Mouse (Mus musculus) midbrain, embryonic 13.5 days (tissue): Measurements from ENCODE around the gene Lmod2. TPM values are rescaled to one million over a fixed set of nuclear protein-coding genes. Genes with fewer than 3 reads are reported as not detected.

Experiments used
- ATAC-seq: fragments of 200-750 bp; cut with Nextera tagmentation; 2 replicates; pipeline ENCODE4 v1.8.0; 2017; ENCODE audit warnings: mild to moderate bottlenecking, moderate TSS enrichment, moderate library complexity
- H3K27ac ChIP-seq: fragments of 300-500 bp; sonication (generic); 2 replicates; pipeline ENCODE4 v1.5.1; 2015; ENCODE audit warnings: inconsistent platforms, mild to moderate bottlenecking, moderate library complexity
- H3K27me3 ChIP-seq: fragments of 300-500 bp; sonication (generic); 2 replicates; pipeline ENCODE4 v1.6.1; 2015; ENCODE audit warnings: mild to moderate bottlenecking, inconsistent platforms
- H3K36me3 ChIP-seq: fragments of 300-500 bp; sonication (generic); 2 replicates; pipeline ENCODE4 v1.6.1; 2015; ENCODE audit warnings: mild to moderate bottlenecking, inconsistent platforms
- H3K4me1 ChIP-seq: fragments of 300-500 bp; sonication (generic); replicated peaks from 2 replicates; pipeline ENCODE4 v1.6.1; 2015; ENCODE audit warnings: inconsistent platforms
- H3K4me2 ChIP-seq: fragments of 300-500 bp; sonication (generic); replicated peaks from 2 replicates; pipeline ENCODE4 v1.6.1; 2015; ENCODE audit warnings: moderate library complexity, mild to moderate bottlenecking, inconsistent platforms
- H3K4me3 ChIP-seq: fragments of 300-500 bp; sonication (generic); replicated peaks from 2 replicates; pipeline ENCODE4 v1.5.1; 2015; ENCODE audit warnings: mild to moderate bottlenecking, inconsistent platforms
- H3K9ac ChIP-seq: fragments of 300-500 bp; sonication (generic); replicated peaks from 2 replicates; pipeline ENCODE4 v1.6.1; 2015; ENCODE audit warnings: mild to moderate bottlenecking, inconsistent platforms
- H3K9me3 ChIP-seq: fragments of 300-500 bp; sonication (generic); 2 replicates; pipeline ENCODE4 v1.6.1; 2016; ENCODE audit warnings: mild to moderate bottlenecking, inconsistent platforms
- WGBS: fragments of 180-500 bp; shearing (Covaris S2); methylation state at CpG from one replicate; pipeline ENCODE4 v1.1.7; 2015; 5-methylcytosine and 5-hydroxymethylcytosine counted together
- polyA plus RNA-seq: library from polyadenylated mRNA; unstranded; fragments of >200 nt; fragmentation: Nextera tagmentation; extraction: Ambion mirVana; gene quantifications from 2 replicates; pipeline ENCODE4 v1.2.1, GENCODE M21; 2015

The Lmod2 gene
- polyA plus RNA-seq, 1 experiment from 2014 or later = not detected

DNA sequence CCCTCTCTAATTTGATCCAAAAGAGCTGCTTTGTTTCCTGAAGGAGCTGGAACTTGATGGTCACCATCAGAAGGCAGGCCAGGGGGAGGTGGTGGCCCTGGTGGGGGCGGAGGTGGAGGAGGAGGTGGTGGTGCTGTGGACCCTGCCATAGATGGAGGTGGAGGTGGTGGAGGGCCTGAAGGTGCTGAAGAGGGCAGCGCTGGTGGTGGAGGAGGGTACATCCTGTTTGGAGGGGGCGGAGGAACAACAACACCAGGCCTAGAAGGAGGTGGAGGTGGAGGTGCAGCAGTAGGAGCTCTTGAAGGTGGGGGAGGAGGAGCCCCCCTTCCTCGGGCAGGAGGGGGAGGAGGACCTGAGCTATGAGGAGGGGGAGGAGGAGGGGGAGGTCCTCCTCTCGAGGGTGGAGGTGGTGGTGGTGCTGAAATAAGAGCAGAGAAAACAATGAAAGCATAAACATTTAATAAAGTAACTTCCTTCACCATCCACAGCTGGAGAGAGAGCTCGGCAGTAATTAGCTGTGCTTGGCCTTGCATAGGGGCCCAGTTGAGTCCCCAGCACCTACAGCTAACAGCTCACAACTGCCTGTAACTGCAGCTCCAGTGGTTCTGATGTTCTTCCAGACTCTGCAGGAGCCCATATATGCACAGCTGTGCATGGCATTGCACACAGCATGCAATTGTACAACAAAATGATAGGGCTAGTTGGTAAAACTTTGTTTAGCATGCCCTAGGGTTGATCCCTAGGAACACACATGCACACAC lies 21.9 kb downstream of the Lmod2 start:
- Histone ChIP-seq H3K4me2 (no peak overlapping the region), H3K27ac (no peak overlapping the region), H3K4me3 (no peak overlapping the region), H3K27me3 (no peaks in the 10 kb centered on the region), H3K9me3 (no peaks in the 10 kb centered on the region), H3K4me1 (no peaks in the 10 kb centered on the region), H3K9ac (no peak overlapping the region), H3K36me3 (peaks cover 50% of the 10 kb centered on the region)
- 78% methylated on average over 6 of the region's 6 CpGs for WGBS
- peak; percentile 58 for ATAC-seq

DNA sequence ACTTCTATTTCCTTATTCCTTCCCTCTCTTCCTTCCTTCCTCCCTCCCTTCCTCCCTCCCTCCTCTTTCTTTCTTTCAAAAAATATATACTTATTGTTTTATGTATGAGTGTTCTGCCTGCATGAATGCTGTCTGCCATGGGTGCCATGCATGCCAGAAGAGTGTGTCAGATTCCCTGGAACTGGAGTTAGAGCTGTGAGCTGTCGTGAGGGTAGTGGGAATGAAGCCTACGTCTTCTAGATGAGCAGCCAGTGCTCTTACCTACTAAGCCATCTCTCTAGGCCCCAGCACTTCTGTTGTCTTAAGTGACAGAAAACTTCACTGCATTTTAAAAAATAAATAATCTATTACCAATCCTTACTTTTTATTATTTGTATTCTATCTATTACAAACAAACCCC lies 23.4 kb downstream of the Lmod2 start:
- no peak for ATAC-seq
- H3K9me3 ChIP-seq = no peaks in the 10 kb centered on the region
- H3K36me3 ChIP-seq = peaks cover 46% of the 10 kb centered on the region
- H3K9ac ChIP-seq = no peak overlapping the region
- no peak overlapping the region for H3K27ac ChIP-seq
- H3K4me3 ChIP-seq = no peak overlapping the region
- no peak overlapping the region for H3K4me2 ChIP-seq
- WGBS = 91% methylated on average over 2 of the region's 2 CpGs
- H3K27me3 ChIP-seq = no peaks in the 10 kb centered on the region
- no peaks in the 10 kb centered on the region for H3K4me1 ChIP-seq

DNA sequence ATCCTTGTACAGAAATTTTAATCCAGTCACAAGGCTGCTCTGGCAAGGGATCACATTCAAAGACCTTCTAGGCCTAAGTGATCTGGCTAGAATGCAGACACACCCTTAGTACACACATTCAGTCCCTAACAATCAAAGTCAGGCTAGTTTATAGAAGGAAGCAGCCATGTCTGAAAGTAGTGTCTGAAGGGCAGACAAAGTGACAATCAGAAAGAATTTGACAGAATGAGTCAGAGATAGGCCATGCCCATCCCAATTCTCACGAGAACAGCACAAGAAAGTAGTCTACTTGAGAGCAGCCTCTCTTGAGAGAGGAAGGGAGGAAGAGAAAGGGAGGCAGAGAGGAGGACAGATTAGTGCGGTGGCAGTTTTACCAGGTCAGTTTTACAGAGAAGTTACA lies 24.5 kb downstream of the Lmod2 start:
- 84% methylated on average over 2 of the region's 2 CpGs for WGBS
- H3K36me3 ChIP-seq = peaks cover 38% of the 10 kb centered on the region
- no peak overlapping the region for H3K9ac ChIP-seq
- H3K4me2 ChIP-seq = no peak overlapping the region
- no peaks in the 10 kb centered on the region for H3K4me1 ChIP-seq
- no peak overlapping the region for H3K27ac ChIP-seq
- H3K4me3 ChIP-seq = no peak overlapping the region
- no peaks in the 10 kb centered on the region for H3K9me3 ChIP-seq
- H3K27me3 ChIP-seq = no peaks in the 10 kb centered on the region
- no peak for ATAC-seq

DNA sequence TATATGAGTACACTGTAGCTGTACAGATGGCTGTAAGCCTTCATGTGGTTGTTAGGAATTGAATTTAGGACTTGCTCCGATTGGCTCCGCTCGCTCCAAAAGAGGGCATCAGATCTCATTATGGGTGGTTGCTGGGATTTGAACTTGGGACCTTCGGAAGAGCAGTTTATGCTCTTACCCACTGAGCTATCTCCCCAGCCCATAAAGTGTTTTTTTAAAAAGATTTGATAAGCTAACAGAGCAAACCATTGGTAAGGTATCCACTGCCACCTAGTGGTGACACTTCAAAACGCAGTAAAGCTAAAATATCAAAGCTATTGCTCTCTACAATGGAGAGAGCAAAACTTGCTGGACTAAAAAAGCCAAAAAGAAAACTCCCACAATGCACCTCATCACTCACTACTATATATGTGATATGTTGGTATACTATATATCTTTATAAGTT lies 30.0 kb downstream of the Lmod2 start:
- Histone ChIP-seq H3K9me3 (no peaks in the 10 kb centered on the region), H3K4me3 (no peak overlapping the region), H3K4me2 (no peak overlapping the region), H3K4me1 (no peaks in the 10 kb centered on the region), H3K9ac (no peak overlapping the region), H3K36me3 (peaks cover 11% of the 10 kb centered on the region), H3K27me3 (no peaks in the 10 kb centered on the region), H3K27ac (no peak overlapping the region)
- WGBS = 69% methylated on average over 5 of the region's 5 CpGs
- ATAC-seq = peak; percentile 84

DNA sequence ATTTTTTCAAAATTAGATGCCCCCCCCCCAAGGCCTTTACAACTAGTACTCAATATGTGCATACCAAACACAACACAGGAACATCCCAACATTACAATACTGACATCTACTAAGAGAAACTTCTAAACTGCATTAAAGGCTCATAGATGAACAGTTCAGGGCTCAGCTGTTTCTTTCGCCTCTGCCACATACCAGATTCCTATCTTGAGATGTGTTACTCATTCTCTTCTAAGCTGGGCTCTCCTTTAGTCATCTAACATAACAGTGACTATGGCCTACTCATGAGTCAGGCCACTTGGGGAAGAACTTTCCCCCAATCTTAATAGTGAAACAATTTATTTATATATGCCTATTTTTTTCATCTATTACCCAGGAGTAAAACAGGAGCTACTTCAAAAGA lies 30.9 kb downstream of the Lmod2 start:
- Histone ChIP-seq H3K4me2 (no peak overlapping the region), H3K4me3 (no peak overlapping the region), H3K27ac (no peak overlapping the region), H3K4me1 (no peaks in the 10 kb centered on the region), H3K36me3 (peaks cover 20% of the 10 kb centered on the region), H3K9me3 (no peaks in the 10 kb centered on the region), H3K9ac (no peak overlapping the region), H3K27me3 (no peaks in the 10 kb centered on the region)
- ATAC-seq = no peak
- 93% methylated on average over 1 of the region's 1 CpGs for WGBS

DNA sequence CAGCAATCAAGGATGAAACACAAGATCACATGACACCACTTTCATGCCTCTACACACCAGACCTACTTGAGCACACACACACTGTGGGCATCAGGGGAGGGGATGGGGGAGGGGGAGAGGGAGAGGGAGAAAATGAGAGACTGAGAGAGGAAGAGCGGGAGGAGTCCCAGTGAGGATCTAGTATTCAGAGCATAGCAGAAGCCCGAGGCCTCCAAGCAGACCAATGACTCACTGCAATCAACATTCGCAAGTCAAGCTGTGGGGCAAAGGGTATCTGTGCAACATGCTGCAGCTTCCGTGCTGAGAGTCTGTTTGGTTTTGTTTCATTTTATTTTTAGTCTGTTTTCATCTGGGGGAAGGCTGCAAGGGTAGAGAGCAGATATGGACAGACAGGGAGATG lies 34.5 kb downstream of the Lmod2 start:
- Histone ChIP-seq H3K36me3 (peaks cover 11% of the 10 kb centered on the region), H3K9me3 (no peaks in the 10 kb centered on the region), H3K27me3 (no peaks in the 10 kb centered on the region), H3K27ac (no peak overlapping the region), H3K4me3 (no peak overlapping the region), H3K9ac (no peak overlapping the region), H3K4me1 (no peaks in the 10 kb centered on the region), H3K4me2 (no peak overlapping the region)
- 90% methylated on average over 4 of the region's 4 CpGs for WGBS
- no peak for ATAC-seq

DNA sequence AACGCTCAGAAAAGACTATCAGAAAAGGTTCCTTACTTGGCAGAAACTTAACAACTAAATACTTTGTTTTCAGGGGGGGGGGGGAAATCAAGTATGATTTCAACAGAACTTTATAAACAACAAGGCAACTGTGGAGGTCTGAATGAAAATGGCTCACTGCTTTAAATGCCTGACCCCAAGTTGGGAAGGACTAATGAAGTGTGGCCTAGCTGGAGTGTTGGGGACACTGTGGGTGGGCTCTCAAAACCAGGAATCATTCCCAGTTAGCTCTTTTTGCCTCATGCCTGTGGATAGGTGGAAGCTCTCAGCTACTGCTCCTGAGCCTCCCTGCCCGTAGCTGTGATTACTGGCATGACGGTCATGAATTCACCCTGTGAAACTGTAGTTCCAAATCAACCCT lies 36.5 kb downstream of the Lmod2 start:
- 93% methylated on average over 3 of the region's 3 CpGs for WGBS
- Histone ChIP-seq H3K27me3 (no peaks in the 10 kb centered on the region), H3K4me1 (no peaks in the 10 kb centered on the region), H3K27ac (no peak overlapping the region), H3K9ac (no peak overlapping the region), H3K4me3 (no peak overlapping the region), H3K4me2 (no peak overlapping the region), H3K9me3 (no peaks in the 10 kb centered on the region), H3K36me3 (peaks cover 11% of the 10 kb centered on the region)
- no peak for ATAC-seq

DNA sequence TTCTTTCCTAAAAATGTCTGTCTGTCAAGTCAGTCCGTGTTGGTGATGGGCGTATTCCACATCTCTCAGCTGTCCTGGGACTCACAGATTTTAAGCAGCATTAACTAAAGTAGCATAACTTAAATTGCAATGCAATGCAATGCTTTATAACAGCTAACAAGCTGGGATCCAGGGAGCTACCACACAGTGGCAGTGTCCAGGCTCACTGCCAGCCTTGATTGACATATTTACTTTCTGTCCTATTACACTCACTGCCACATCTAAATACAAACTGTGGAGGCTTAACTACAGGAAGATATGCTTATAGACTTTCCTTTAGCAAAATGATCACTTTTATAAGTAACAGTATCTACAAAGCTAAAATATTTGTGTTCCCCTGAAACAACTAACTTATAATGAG lies 38.3 kb downstream of the Lmod2 start:
- Histone ChIP-seq H3K4me1 (no peaks in the 10 kb centered on the region), H3K9ac (no peak overlapping the region), H3K4me3 (no peak overlapping the region), H3K27ac (no peak overlapping the region), H3K36me3 (peaks cover 11% of the 10 kb centered on the region), H3K4me2 (no peak overlapping the region), H3K27me3 (no peaks in the 10 kb centered on the region), H3K9me3 (no peaks in the 10 kb centered on the region)
- ATAC-seq = no peak
- WGBS = 96% methylated on average over 2 of the region's 2 CpGs

DNA sequence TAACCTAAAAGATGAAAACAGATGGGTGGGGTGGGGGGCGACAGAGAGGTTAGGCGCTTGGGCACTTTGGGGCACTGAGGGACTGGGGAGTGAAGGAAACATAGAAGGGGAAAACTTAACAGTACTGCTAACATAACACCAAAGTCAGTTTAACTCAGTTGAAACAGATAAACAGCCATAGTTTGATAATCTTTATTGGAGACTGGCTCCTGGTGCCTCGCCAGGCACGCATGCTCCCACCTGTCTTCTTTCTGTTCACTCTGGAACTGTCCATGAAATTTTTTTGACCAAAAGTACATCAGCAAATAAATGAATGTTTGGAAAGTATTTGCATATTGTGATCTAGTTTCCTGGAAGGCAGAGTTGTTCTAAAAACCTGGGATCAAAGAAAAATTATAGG lies 43.7 kb downstream of the Lmod2 start:
- no peaks in the 10 kb centered on the region for H3K27me3 ChIP-seq
- no peak overlapping the region for H3K9ac ChIP-seq
- no peaks in the 10 kb centered on the region for H3K9me3 ChIP-seq
- H3K4me3 ChIP-seq = no peak overlapping the region
- ATAC-seq = no peak
- 97% methylated on average over 4 of the region's 4 CpGs for WGBS
- H3K27ac ChIP-seq = no peak overlapping the region
- H3K36me3 ChIP-seq = no peaks in the 10 kb centered on the region
- no peaks in the 10 kb centered on the region for H3K4me1 ChIP-seq
- no peak overlapping the region for H3K4me2 ChIP-seq

DNA sequence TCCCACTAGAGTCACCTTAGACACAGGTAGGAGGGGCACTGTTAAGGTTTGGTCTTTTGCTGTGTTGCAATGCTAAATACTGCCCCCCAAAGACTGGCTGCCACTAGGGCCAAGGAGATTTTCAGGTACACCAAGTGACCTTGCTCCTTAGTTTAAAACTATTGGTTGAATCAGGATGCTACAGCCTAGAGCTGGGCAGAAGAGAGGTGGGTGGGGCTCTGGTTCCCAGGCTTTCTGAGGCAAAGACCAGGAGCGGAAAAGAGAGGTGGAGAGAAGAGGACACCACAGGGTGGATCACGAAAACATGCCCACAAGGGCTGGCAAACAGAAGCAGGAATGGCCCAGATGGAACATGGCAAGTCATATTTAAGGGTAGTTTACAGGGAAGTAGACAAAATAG lies 44.6 kb downstream of the Lmod2 start:
- no peak for ATAC-seq
- H3K36me3 ChIP-seq = no peaks in the 10 kb centered on the region
- no peaks in the 10 kb centered on the region for H3K9me3 ChIP-seq

DNA sequence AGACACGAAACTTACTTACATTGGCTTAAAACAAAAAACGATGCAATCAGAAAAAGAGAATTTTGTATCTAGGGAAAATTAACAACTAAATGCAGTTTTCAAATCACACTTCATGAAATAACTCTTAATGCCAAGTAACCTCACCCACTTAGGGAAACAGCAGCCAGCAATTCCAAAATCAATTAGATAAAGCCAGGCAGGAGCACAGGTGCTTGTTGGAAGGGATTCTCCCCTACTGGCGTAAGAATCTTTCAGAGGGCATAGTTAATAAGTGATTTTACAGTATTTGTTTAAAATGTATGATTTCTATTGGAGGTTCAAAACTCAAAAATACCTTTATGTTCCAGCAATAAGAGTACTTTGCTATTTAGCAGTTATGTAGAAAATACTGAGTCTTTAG lies 45.4 kb downstream of the Lmod2 start:
- H3K4me2 ChIP-seq = no peak overlapping the region
- no peaks in the 10 kb centered on the region for H3K9me3 ChIP-seq
- ATAC-seq = no peak
- H3K36me3 ChIP-seq = no peaks in the 10 kb centered on the region
- H3K4me1 ChIP-seq = 0 out of 2 replicates have a peak, but pooled peaks cover 4% of the 10 kb centered on the region
- no peak overlapping the region for H3K4me3 ChIP-seq
- WGBS = 95% methylated on average over 3 of the region's 3 CpGs
- H3K27ac ChIP-seq = no peak overlapping the region
- H3K27me3 ChIP-seq = no peaks in the 10 kb centered on the region
- H3K9ac ChIP-seq = no peak overlapping the region

More for the DNA sequence above, 44.6 kb downstream of the Lmod2 start:
- no peaks in the 10 kb centered on the region for H3K4me1 ChIP-seq
- H3K4me2 ChIP-seq = no peak overlapping the region
- H3K27ac ChIP-seq = no peak overlapping the region
- H3K4me3 ChIP-seq = no peak overlapping the region
- no peaks in the 10 kb centered on the region for H3K27me3 ChIP-seq
- WGBS = 93% methylated on average over 2 of the region's 2 CpGs
- no peak overlapping the region for H3K9ac ChIP-seq

DNA sequence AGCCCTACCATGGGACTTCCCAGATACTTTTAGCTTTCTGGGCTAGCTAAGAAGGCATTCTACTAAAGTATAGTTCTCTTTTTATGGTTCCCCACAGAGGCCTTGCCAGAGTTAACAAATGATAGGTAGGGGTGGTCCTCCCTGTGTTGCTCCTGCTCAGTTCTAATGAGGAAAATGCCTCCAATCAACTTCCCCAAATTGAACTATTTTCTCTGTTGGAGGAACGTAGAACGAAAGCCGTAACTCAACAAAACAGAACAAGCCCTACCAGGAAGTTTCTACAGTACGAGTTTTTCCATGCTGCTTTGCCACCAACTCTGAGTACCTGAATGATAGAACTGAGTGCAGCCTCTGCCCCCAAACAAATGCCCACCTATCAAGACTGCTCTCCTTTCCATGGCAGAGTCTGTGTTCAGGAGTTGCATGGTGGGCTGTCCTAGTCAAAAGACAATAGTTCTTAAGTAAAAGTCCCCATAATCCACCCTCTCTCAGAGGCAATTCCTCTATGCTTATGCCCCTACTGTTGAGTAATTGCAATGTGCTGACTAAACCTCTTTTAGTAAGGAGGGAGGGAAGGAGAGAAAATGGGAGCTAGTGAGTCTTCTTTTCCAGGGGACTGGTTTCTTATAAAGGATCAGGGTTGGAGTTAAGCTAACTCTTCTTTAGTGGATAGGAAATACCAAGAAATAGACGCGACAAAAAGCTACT lies 47.9 kb downstream of the Lmod2 start:
- no peaks in the 10 kb centered on the region for H3K9me3 ChIP-seq
- peaks cover 14% of the 10 kb centered on the region; the same call in 1 of the 2 replicates for H3K4me1 ChIP-seq
- H3K27ac ChIP-seq = no peak overlapping the region
- no peak overlapping the region for H3K4me2 ChIP-seq
- H3K36me3 ChIP-seq = no peaks in the 10 kb centered on the region
- H3K27me3 ChIP-seq = no peaks in the 10 kb centered on the region
- H3K4me3 ChIP-seq = no peak overlapping the region
- H3K9ac ChIP-seq = no peak overlapping the region
- ATAC-seq = no peak
- 90% methylated on average over 6 of the region's 6 CpGs for WGBS
